Mouse (Mus musculus): ENCODE results near the gene Gm9821. TPM values are rescaled to one million over a fixed set of nuclear protein-coding genes. Genes with fewer than 3 reads are reported as not detected.

The Gm9821 gene
- total and polyA plus RNA-seq, 3 experiments = 1.2 to 22.7 TPM; not detected in 1

DNA sequence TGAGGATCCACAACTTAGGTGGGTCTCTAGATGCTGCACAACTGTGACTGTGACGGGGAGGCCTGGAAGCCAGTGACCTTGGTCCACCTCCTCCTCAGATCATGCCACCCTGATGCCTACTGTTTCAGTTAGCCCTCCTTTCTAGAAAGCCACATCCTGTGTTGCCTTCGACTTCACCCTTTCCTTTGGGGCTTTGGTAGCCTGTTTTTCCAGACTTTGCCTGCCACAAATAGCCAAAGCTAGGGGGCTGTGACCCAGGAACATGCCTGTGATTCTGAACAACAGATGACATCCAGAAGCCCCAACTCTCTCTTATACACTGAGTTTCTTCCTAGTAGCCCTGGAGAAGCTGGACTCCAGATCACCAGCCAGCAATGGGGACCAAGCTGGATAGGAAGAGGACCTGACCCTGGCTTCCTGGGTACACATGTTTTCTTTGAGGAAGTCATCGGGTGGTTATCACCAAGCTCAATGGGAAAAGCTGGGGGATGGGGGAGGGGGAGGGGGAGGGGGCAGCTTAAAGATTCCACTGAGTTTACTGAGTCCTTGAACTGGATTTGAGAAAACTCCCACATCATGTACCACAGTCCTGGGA lies 19.2 kb downstream of the Gm9821 start:
- peak overlapping the region; percentile 86 for H3K9ac ChIP-seq (ENCODE audit: control insufficient read depth, low read depth, low read length, poor library complexity, severe bottlenecking)
- H3K4me1 ChIP-seq (ENCODE audit: control insufficient read depth in 1 of 2, insufficient read depth in 2 of 2, low read length in 2 of 2) = peaks cover 7 to 25% of the 10 kb centered on the region in 2 experiments; a peak in 3 of 4 replicates
- peak; percentile 46 for DNase-seq (ENCODE audit: low read depth, low spot score)
- no peaks in the 10 kb centered on the region for H3K9me3 ChIP-seq (replicated peaks; ENCODE audit: insufficient read depth, low read length)
- H3K27me3 ChIP-seq (ENCODE audit: control insufficient read depth in 1 of 2, insufficient read depth in 2 of 2, low read length in 2 of 2) = no peaks in the 10 kb centered on the region; a peak in 1 of 4 replicates
- H3K79me2 ChIP-seq (ENCODE audit: control insufficient read depth, insufficient read depth, low read length, poor library complexity) = peaks cover 30% of the 10 kb centered on the region
- H3K27ac ChIP-seq (ENCODE audit: control insufficient read depth, low read depth, low read length) = peak overlapping the region; percentile 54
- TF ChIP-seq ETS1 (IDR thresholded peaks at IDR 0.05; ENCODE audit: low read depth, low read length) (0 out of 2 replicates have a peak, but pooled peaks have one; percentile 19), POLR2A (IDR thresholded peaks at IDR 0.05; ENCODE audit: control insufficient read depth in 1 of 2, insufficient read depth in 1 of 2, low read depth in 1 of 2, low read length in 2 of 2, poor library complexity in 1 of 2) (no peak), SIN3A (IDR thresholded peaks at IDR 0.05; ENCODE audit: low read length) (no peak), ELF1 (IDR thresholded peaks at IDR 0.05; ENCODE audit: low read depth, low read length) (no peak), ZNF384 (IDR thresholded peaks at IDR 0.05; ENCODE audit: low read depth, low read length) (no peak), ZMIZ1 (IDR thresholded peaks at IDR 0.05; ENCODE audit: low read depth, low read length) (0 out of 2 replicates have a peak, but pooled peaks have one; percentile 9), MEF2A (IDR thresholded peaks at IDR 0.05; ENCODE audit: extremely low read depth, insufficient replicate concordance, low read depth, low read length, poor library complexity, severe bottlenecking) (no peak), GATA1 (IDR thresholded peaks at IDR 0.05; ENCODE audit: low read depth, low read length) (no peak), TBP (IDR thresholded peaks at IDR 0.05; ENCODE audit: low read depth, low read length) (no peak), CHD1 (IDR thresholded peaks at IDR 0.05; ENCODE audit: low read depth, low read length) (no peak), HCFC1 (IDR thresholded peaks at IDR 0.05; ENCODE audit: low read depth, low read length) (no peak), MAZ (IDR thresholded peaks at IDR 0.05; ENCODE audit: low read depth, low read length) (no peak), E2F4 (IDR thresholded peaks at IDR 0.05; ENCODE audit: borderline replicate concordance, low read depth, low read length) (no peak), EP300 (IDR thresholded peaks at IDR 0.05; ENCODE audit: low read depth in 1 of 2, low read length in 2 of 2) (peak; percentile 5 to 31; a peak in 2 of 4 replicates), ZC3H11A (IDR thresholded peaks at IDR 0.05; ENCODE audit: low read depth, low read length) (no peak), JUND (IDR thresholded peaks at IDR 0.05; ENCODE audit: low read depth, low read length) (no peak), UBTF (IDR thresholded peaks at IDR 0.05; ENCODE audit: borderline replicate concordance, insufficient read depth, low read depth, low read length) (no peak), MXI1 (IDR thresholded peaks at IDR 0.05; ENCODE audit: low read depth, low read length) (peak; percentile 54), MYB (IDR thresholded peaks at IDR 0.05; ENCODE audit: low read depth, low read length) (no peak), MAFK (IDR thresholded peaks at IDR 0.05; ENCODE audit: borderline replicate concordance, low read depth, low read length) (no peak), MYC (IDR thresholded peaks at IDR 0.05; ENCODE audit: low read depth, low read length) (no peak), GABPA (IDR thresholded peaks at IDR 0.05; ENCODE audit: low read depth, low read length) (no peak), KAT2A (conservative IDR thresholded peaks at IDR 0.05; ENCODE audit: low read depth, low read length) (no peak), BHLHE40 (IDR thresholded peaks at IDR 0.05; ENCODE audit: borderline replicate concordance, low read depth, low read length) (no peak), USF1 (IDR thresholded peaks at IDR 0.05; ENCODE audit: low read depth, low read length) (no peak), POLR2AphosphoS2 (IDR thresholded peaks at IDR 0.05; ENCODE audit: low read length) (no peak), RAD21 (IDR thresholded peaks at IDR 0.05; ENCODE audit: low read depth, low read length) (no peak), TCF12 (IDR thresholded peaks at IDR 0.05; ENCODE audit: low read depth, low read length) (no peak), ZKSCAN1 (IDR thresholded peaks at IDR 0.05; ENCODE audit: low read depth, low read length) (no peak), TAL1 (IDR thresholded peaks at IDR 0.05; ENCODE audit: low read length) (no peak)
- H3K4me3 ChIP-seq (ENCODE audit: control insufficient read depth in 1 of 2, insufficient read depth in 1 of 2, low read depth in 2 of 2, low read length in 2 of 2) = peak overlapping the region; percentile 80 to 84
- peaks cover 0 to 16% of the 10 kb centered on the region in 2 experiments; a peak in 2 of 4 replicates for H3K36me3 ChIP-seq (ENCODE audit: control insufficient read depth in 1 of 2, insufficient read depth in 2 of 2, low read length in 2 of 2)

Data from MEL (cell line).